ENCODE assay signal across 22 mouse cellular contexts in genomic region chr2:109389977-109390376, GRCm38 (mm10).
A peak's percentile ranks its signal among the peaks of the same experiment; 100 is the strongest.
DNase-seq lines count a peak whose midpoint lies in the region; ATAC-seq and TF ChIP-seq lines count a peak whose summit lies in the region.
"Had no signal": no experiment of that assay in that cellular context is flagged by ENCODE, and none has a peak within 500 bp of the region (broad histone marks: within the 10 kb centered on the region; RNA-seq: fewer than 3 reads in every experiment).

No protein-coding gene starts in this region.

- TF ChIP-seq POLR2A in lung, adult 2 months (IDR thresholded peaks at IDR 0.05; ENCODE audit: borderline replicate concordance, extremely low read depth, low read depth, low read length): no peak

- H3K4me3 ChIP-seq in lung, adult 2 months (replicated peaks; ENCODE audit: extremely low read depth, low read depth, low read length): no peak overlapping the region
- no peak overlapping the region for H3K4me3 ChIP-seq in forebrain, embryonic 13.5 days
- no peak overlapping the region for H3K4me3 ChIP-seq in liver, postnatal 0 days (ENCODE audit: low read depth, low read length)
- H3K4me3 ChIP-seq: embryonic facial prominence, embryonic 13.5 days; heart, embryonic 15.5 days; hindbrain, embryonic 13.5 days; limb, embryonic 10.5 days; liver, embryonic 15.5 days; neural tube, embryonic 15.5 days had no signal

- 35% methylated on average over 1 of the region's 1 CpGs for WGBS in lung, adult 2 months
- WGBS in forebrain, embryonic 13.5 days: 24% methylated on average over 1 of the region's 1 CpGs
- 44% methylated on average over 1 of the region's 1 CpGs for WGBS in liver, postnatal 0 days (ENCODE audit: insufficient replicate concordance)

- H3K4me1 ChIP-seq in lung, adult 2 months (ENCODE audit: control insufficient read depth, insufficient read depth, low read length): no peaks in the 10 kb centered on the region
- H3K4me1 ChIP-seq in forebrain, embryonic 13.5 days: peaks cover 11% of the 10 kb centered on the region
- no peaks in the 10 kb centered on the region for H3K4me1 ChIP-seq in liver, postnatal 0 days (ENCODE audit: insufficient read depth)
- H3K4me1 ChIP-seq: embryonic facial prominence, embryonic 13.5 days; heart, embryonic 15.5 days; hindbrain, embryonic 13.5 days; limb, embryonic 10.5 days; liver, embryonic 15.5 days; neural tube, embryonic 15.5 days had no signal

- TF ChIP-seq EP300 in liver, postnatal 0 days (IDR thresholded peaks at IDR 0.05; ENCODE audit: low read depth): no peak

- H3K9me3 ChIP-seq in forebrain, embryonic 13.5 days (replicated peaks): no peaks in the 10 kb centered on the region
- H3K9me3 ChIP-seq in liver, postnatal 0 days (ENCODE audit: low read length): no peaks in the 10 kb centered on the region
- H3K9me3 ChIP-seq: embryonic facial prominence, embryonic 13.5 days; heart, embryonic 15.5 days; hindbrain, embryonic 13.5 days; limb, embryonic 10.5 days; liver, embryonic 15.5 days; neural tube, embryonic 15.5 days had no signal

- no peak for TF ChIP-seq CTCF in lung, adult 2 months (IDR thresholded peaks at IDR 0.05; ENCODE audit: insufficient read depth, low read length)
- no peak for TF ChIP-seq CTCF in liver, postnatal 0 days (IDR thresholded peaks at IDR 0.05; ENCODE audit: low read depth)

- H3K27ac ChIP-seq in forebrain, embryonic 13.5 days: no peak overlapping the region
- no peak overlapping the region for H3K27ac ChIP-seq in liver, postnatal 0 days (ENCODE audit: low read depth)
- H3K27ac ChIP-seq: embryonic facial prominence, embryonic 13.5 days; heart, embryonic 15.5 days; hindbrain, embryonic 13.5 days; limb, embryonic 10.5 days; liver, embryonic 15.5 days; neural tube, embryonic 15.5 days; stomach, postnatal 0 days had no signal

- DNase-seq in lung, adult 18-20 months: peak; percentile 12 to 17
- DNase-seq in lung, adult 2 months: no peak
- peak; percentile 40 for DNase-seq in Muller cell, postnatal 12 days (ENCODE audit: inconsistent ontology term)
- DNase-seq in lung, postnatal 25 days (ENCODE audit: low spot score): peak; percentile 13
- no peak for DNase-seq in adrenal gland, postnatal 10 days
- DNase-seq in liver, postnatal 0 days: no peak
- DNase-seq: cerebellum, adult 18-20 months; cerebellum, postnatal 14 days; heart, postnatal 36 days; kidney, adult 11 months; layer of hippocampus, adult 9-11 months; liver; thymus, adult 2 months had no signal

- ATAC-seq in forebrain, embryonic 13.5 days: peak; percentile 87
- no peak for ATAC-seq in liver, postnatal 0 days
- ATAC-seq: CD4-positive, CD25-positive, alpha-beta regulatory T cell, adult 4 months had no signal

- no peaks in the 10 kb centered on the region for H3K36me3 ChIP-seq in forebrain, embryonic 13.5 days (ENCODE audit: poor library complexity, severe bottlenecking)
- no peaks in the 10 kb centered on the region for H3K36me3 ChIP-seq in liver, postnatal 0 days (replicated peaks; ENCODE audit: insufficient read depth, low read length)
- H3K36me3 ChIP-seq: embryonic facial prominence, embryonic 13.5 days; heart, embryonic 15.5 days; hindbrain, embryonic 13.5 days; limb, embryonic 10.5 days; liver, embryonic 15.5 days; neural tube, embryonic 15.5 days had no signal

- no peak overlapping the region for H3K4me2 ChIP-seq in forebrain, embryonic 13.5 days
- H3K4me2 ChIP-seq in liver, postnatal 0 days (ENCODE audit: low read depth, low read length): no peak overlapping the region
- H3K4me2 ChIP-seq: embryonic facial prominence, embryonic 13.5 days; heart, embryonic 15.5 days; hindbrain, embryonic 13.5 days; liver, embryonic 15.5 days; neural tube, embryonic 15.5 days had no signal

- H3K27me3 ChIP-seq in forebrain, embryonic 13.5 days: no peaks in the 10 kb centered on the region
- no peaks in the 10 kb centered on the region for H3K27me3 ChIP-seq in liver, postnatal 0 days (ENCODE audit: insufficient read depth, low read length)
- H3K27me3 ChIP-seq: embryonic facial prominence, embryonic 13.5 days; heart, embryonic 15.5 days; hindbrain, embryonic 13.5 days; liver, embryonic 15.5 days; neural tube, embryonic 15.5 days had no signal

- H3K9ac ChIP-seq in forebrain, embryonic 13.5 days: no peak overlapping the region
- H3K9ac ChIP-seq in liver, postnatal 0 days (replicated peaks): no peak overlapping the region
- H3K9ac ChIP-seq: embryonic facial prominence, embryonic 13.5 days; heart, embryonic 15.5 days; hindbrain, embryonic 13.5 days; liver, embryonic 15.5 days; neural tube, embryonic 15.5 days had no signal

Comparison
In these comparisons a context has a peak if more than half of its experiments do, and no peak if none do; other contexts are left out.
1. DNase-seq: peak in lung, adult 18-20 months (2 of 2), Muller cell, postnatal 12 days (single experiment) and lung, postnatal 25 days (single experiment); none in lung, adult 2 months (single experiment), adrenal gland, postnatal 10 days (single experiment) and liver, postnatal 0 days (single experiment).